Mouse (Mus musculus) large intestine, adult 2 months (tissue): Measurements from ENCODE around the gene Nt5c2. TPM values are rescaled to one million over a fixed set of nuclear protein-coding genes. Genes with fewer than 3 reads are reported as not detected.
A peak's percentile ranks its signal among the peaks of the same experiment; 100 is the strongest.

Experiments
- DNase-seq: peaks from one replicate; pipeline ENCODE4 v3.0.0-alpha.2; 2012; ENCODE audit warnings: low read depth, low spot score
- WGBS: fragments of 180-500 bp; shearing (Covaris S2); methylation state at CpG from one replicate; pipeline ENCODE4 v1.1.7; 2018; 5-methylcytosine and 5-hydroxymethylcytosine counted together
- polyA plus RNA-seq: library from polyadenylated mRNA; depleted of rRNA; stranded (reverse); fragments of >200 nt; gene quantifications from 2 replicates; pipeline ENCODE4 v1.2.3, GENCODE M21; 2012; rRNA removed

Gene Nt5c2
- polyA plus RNA-seq = 4.4 and 6.9 TPM in 2 replicates

- WGBS = 2% methylated on average over 122 of the region's 124 CpGs
- DNase-seq = no peak
Observed at GRCm38 (mm10) chr19:47014447-47015381, at the start of gene Nt5c2, which contains the start of gene Ina. Gene Nt5c2, minus strand, starts transcription at chr19:47015153. Gene Ina, plus strand, starts transcription at chr19:47014698.

GRCm38 (mm10) chr19:47057684-47058083 lies 42.7 kb upstream of the Nt5c2 start:
- 49% methylated on average over 1 of the region's 1 CpGs for WGBS
- DNase-seq = no peak

GRCm38 (mm10) chr19:47053471-47053870 lies 38.5 kb upstream of the Nt5c2 start:
- DNase-seq = peak; percentile 45
- WGBS = 29% methylated on average over 4 of the region's 4 CpGs

DNA sequence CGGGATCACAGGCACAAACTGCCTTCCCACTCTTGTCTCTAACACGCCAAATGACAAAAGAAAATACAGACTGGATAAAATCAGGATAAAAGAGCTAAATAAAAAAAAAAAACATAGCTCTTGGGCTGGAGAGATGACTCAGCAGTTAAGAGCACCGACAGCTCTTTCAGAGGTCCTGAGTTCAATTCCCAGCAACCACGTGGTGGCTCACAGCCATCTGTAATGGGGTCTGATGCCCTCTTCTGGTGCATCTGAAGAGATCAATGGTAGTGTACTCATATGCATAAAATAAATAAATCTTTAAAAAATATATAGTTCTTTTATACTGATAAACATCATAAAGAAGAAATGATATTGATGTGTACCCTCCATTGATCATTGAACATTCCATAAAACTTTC lies 38.0 kb upstream of the Nt5c2 start:
- 64% methylated on average over 4 of the region's 4 CpGs for WGBS

GRCm38 (mm10) chr19:47050271-47051032 lies 35.5 kb upstream of the Nt5c2 start, which contains the start of gene Pcgf6:
Gene Pcgf6, minus strand, starts transcription at chr19:47050906.
- under 1% methylated on average over 75 of the region's 75 CpGs for WGBS
- DNase-seq = peak; percentile 58

More for the DNA sequence above, 38.0 kb upstream of the Nt5c2 start:
- DNase-seq = no peak

DNA sequence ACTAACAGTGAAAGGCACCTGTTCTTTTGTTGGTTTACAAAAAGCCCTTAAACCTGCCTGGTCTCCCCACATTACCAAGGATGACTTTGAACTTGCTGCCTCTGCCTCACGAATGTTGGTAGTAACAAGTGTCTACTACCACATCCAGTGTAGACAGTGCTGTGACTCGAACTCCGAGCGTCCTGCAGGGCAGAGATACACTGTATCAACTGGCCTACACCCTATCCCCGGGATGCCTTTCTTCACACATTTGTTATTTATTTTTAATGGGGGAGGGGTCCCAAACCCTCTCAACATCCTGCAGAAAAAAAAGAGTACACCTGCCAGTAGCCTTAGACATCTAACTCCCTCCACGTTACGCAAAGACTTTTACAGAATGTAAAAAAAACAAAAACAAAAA lies 34.9 kb upstream of the Nt5c2 start:
- 3% methylated on average over 7 of the region's 7 CpGs for WGBS
- no peak for DNase-seq

DNA sequence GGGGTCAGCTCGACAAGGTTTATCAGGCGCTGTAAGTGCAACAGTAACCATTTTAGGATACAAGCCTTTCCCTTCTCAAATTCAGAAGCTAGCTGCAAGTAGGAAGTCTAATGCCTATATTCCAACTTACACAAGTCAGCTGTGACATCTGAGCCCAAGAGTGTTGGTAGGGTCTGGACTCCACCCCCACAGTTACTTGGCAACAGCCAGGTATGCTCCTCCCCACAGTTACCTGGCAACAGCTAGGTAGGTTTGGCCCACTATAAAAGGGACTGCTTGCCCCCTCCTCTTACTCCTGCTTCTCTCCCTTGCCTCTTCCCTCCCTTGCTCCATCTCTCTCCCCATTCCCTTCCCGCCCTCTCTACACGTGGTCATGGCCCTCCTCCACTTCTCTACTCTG lies 34.1 kb upstream of the Nt5c2 start:
- 67% methylated on average over 4 of the region's 4 CpGs for WGBS
- DNase-seq = no peak

- WGBS = 89% methylated on average over 13 of the region's 13 CpGs
- no peak for DNase-seq
Observed at GRCm38 (mm10) chr19:47047236-47047833, 32.4 kb upstream of the Nt5c2 start.

GRCm38 (mm10) chr19:47046343-47046742 lies 31.4 kb upstream of the Nt5c2 start:
- 91% methylated on average over 1 of the region's 1 CpGs for WGBS
- no peak for DNase-seq

- no peak for DNase-seq
- WGBS = 86% methylated on average over 3 of the region's 3 CpGs
Observed at GRCm38 (mm10) chr19:47043608-47044007, 28.7 kb upstream of the Nt5c2 start.

- WGBS = 77% methylated on average over 3 of the region's 3 CpGs
- no peak for DNase-seq
Observed at GRCm38 (mm10) chr19:47040720-47041473, 25.9 kb upstream of the Nt5c2 start.

DNA sequence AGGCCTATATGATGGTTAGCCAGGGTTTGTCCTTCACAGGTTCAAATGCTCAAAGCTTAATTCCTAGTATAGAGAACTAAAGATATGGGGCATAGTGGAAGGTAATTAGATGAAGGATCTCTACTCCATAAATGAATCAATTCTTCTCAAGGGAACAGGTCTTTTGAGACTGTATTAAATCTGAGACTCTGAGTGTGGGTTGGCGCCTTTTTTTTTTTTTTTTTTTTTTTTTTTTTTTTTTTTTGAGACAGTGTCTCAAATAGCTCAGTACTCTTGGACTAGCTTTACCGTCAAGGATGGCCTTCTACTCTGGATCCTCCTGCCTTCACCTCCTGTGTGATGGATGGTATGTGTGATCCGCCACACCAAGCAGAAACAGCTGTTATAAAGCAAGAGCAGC lies 21.6 kb upstream of the Nt5c2 start:
- 91% methylated on average over 3 of the region's 3 CpGs for WGBS

DNA sequence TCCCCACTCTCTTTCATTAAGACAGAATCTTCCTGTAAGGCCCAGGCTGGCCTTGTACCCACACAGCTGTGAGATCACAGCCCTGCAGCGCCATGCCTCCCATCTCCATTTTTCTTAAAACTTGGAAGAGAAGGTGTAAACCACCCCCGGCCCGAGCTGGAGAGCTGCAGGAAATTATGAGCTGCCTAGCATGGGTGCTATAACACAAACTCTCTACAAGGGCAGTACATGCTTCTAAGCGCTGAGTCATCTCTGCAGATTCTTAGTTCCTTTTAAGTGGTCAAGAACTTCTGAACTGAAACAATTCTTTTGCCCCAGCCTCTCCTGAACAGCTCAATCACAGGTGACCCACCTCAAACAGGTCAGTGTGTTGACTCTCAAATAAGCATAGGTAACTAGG lies 20.0 kb upstream of the Nt5c2 start:
- DNase-seq = no peak
- 83% methylated on average over 4 of the region's 4 CpGs for WGBS

More for the DNA sequence above, 21.6 kb upstream of the Nt5c2 start:
- no peak for DNase-seq

- DNase-seq = no peak
- 90% methylated on average over 6 of the region's 6 CpGs for WGBS
Observed at GRCm38 (mm10) chr19:47031770-47032169, 16.8 kb upstream of the Nt5c2 start.

GRCm38 (mm10) chr19:47029796-47030195 lies 14.8 kb upstream of the Nt5c2 start:
- no peak for DNase-seq
- WGBS = 81% methylated on average over 9 of the region's 9 CpGs

- 85% methylated on average over 4 of the region's 4 CpGs for WGBS
- DNase-seq = no peak
Observed at GRCm38 (mm10) chr19:47026513-47026912, 11.6 kb upstream of the Nt5c2 start.

DNA sequence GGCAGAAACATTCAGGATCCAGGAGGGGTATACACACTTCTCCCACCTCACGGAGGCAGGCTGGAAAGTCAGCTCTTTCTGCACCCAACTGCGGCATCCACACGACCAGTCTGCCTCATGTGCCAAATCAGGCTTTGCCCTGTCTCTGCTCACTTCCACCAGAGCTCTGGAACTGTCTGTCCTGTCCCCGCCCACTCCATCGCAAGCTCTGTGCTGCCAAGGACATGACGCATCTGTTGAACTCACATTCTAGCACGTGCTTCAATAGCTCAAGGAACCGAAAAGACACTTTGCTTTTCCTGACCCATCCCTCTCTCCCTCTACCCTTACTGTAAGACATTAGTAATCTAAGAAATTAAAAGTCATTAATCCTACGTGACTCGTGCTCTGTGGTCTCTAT lies 10.0 kb upstream of the Nt5c2 start:
- WGBS = 51% methylated on average over 10 of the region's 10 CpGs
- DNase-seq = no peak

DNA sequence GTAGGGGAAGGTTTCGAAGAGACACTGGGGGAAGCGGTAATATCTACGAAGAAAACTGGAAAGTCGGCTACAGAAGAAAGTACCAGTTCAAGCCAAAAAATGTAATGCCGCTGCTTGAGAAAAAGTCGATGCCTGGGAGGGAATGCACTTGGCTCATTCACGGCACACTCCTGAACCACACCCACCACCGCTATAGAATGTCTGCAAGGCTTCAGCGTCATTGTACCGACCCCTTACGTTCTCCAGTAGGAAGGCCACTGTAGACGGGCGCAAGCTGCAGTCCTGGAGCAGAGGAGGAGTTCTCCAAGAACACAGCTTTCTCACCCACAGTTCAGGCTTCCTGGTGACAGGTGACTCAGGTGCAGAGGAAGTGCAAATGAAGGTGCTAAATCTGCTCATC lies 8.6 kb upstream of the Nt5c2 start:
- WGBS = 74% methylated on average over 13 of the region's 13 CpGs

DNA sequence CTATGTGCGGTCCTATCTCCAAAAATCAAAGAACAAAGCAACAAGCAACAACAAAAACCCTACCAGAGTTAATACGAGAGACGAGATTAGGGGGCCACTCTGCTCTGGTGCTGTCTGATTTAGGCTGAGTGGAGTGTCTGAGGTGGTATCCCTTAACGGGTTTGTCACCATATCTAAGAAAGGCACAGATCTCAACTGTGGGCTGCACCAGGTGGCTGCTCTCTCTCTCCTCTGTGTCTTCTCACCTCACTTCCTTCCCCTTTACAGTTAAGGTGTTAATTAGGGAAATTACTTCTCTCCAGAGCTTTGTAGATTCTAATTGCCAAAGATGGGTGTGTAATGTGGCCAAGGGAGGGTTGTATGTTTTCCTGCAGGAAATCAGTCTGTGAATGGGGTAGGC lies 7.8 kb upstream of the Nt5c2 start:
- no peak for DNase-seq
- 84% methylated on average over 4 of the region's 4 CpGs for WGBS

More for the DNA sequence above, 8.6 kb upstream of the Nt5c2 start:
- DNase-seq = no peak
